Mouse (Mus musculus) hindbrain, embryonic 14.5 days (tissue): ENCODE results near the gene Dnajb1. TPM values are rescaled to one million over a fixed set of nuclear protein-coding genes. Genes with fewer than 3 reads are reported as not detected.
A peak's percentile ranks its signal among the peaks of the same experiment; 100 is the strongest.

Experiments
- ATAC-seq: fragments of 200-750 bp; cut with Nextera tagmentation; 2 replicates; pipeline ENCODE4 v1.8.0; 2017; ENCODE audit warnings: moderate number of reproducible peaks, mild to moderate bottlenecking, moderate TSS enrichment, moderate library complexity; ENCODE audit not compliant: low FRiP score
- DNase-seq: peaks from one replicate; pipeline ENCODE4 v3.0.0-alpha.2; 2015; ENCODE audit warnings: low spot score
- H3K27ac ChIP-seq: fragments of 300-500 bp; sonication (generic); 2 replicates; pipeline ENCODE4 v1.5.1; 2014; ENCODE audit warnings: mild to moderate bottlenecking, moderate library complexity
- H3K27me3 ChIP-seq: fragments of 300-500 bp; sonication (generic); 2 replicates; pipeline ENCODE4 v1.6.1; 2014; ENCODE audit warnings: mild to moderate bottlenecking, low read length, mixed read lengths; ENCODE audit not compliant: control insufficient read depth, insufficient read depth
- H3K36me3 ChIP-seq: fragments of 300-500 bp; sonication (generic); replicated peaks from 2 replicates; pipeline ENCODE4 v1.6.1; 2014; ENCODE audit not compliant: control insufficient read depth, insufficient read depth
- H3K4me1 ChIP-seq: fragments of 300-500 bp; sonication (generic); replicated peaks from 2 replicates; pipeline ENCODE4 v1.6.1; 2014; ENCODE audit warnings: antibody characterized with exemption, low read length, mixed read lengths; ENCODE audit not compliant: control insufficient read depth, insufficient read depth
- H3K4me2 ChIP-seq: fragments of 300-500 bp; sonication (generic); replicated peaks from 2 replicates; pipeline ENCODE4 v1.6.1; 2014; ENCODE audit warnings: mild to moderate bottlenecking, moderate library complexity
- H3K4me3 ChIP-seq: fragments of 300-500 bp; sonication (generic); replicated peaks from 2 replicates; pipeline ENCODE4 v1.5.1; 2014; ENCODE audit warnings: mild to moderate bottlenecking, low read length
- H3K9ac ChIP-seq: fragments of 300-500 bp; sonication (generic); 2 replicates; pipeline ENCODE4 v1.6.1; 2014
- H3K9me3 ChIP-seq: fragments of 300-500 bp; sonication (generic); 2 replicates; pipeline ENCODE4 v1.6.1; 2016; ENCODE audit warnings: low read length; ENCODE audit not compliant: control insufficient read depth
- WGBS: fragments of 180-500 bp; shearing (Covaris S2); extraction: QIAGEN DNeasy Blood & Tissue Kit; methylation state at CpG from one replicate; pipeline ENCODE4 v1.1.7; 2014; 5-methylcytosine and 5-hydroxymethylcytosine counted together
- polyA plus RNA-seq: library from polyadenylated mRNA; unstranded; fragments of >200 nt; fragmentation: Nextera tagmentation; extraction: Ambion mirVana; gene quantifications from 2 replicates; pipeline ENCODE4 v1.2.1, GENCODE M21; 2014

Dnajb1 gene
- polyA plus RNA-seq = 45.8 and 47.8 TPM in 2 replicates

DNA sequence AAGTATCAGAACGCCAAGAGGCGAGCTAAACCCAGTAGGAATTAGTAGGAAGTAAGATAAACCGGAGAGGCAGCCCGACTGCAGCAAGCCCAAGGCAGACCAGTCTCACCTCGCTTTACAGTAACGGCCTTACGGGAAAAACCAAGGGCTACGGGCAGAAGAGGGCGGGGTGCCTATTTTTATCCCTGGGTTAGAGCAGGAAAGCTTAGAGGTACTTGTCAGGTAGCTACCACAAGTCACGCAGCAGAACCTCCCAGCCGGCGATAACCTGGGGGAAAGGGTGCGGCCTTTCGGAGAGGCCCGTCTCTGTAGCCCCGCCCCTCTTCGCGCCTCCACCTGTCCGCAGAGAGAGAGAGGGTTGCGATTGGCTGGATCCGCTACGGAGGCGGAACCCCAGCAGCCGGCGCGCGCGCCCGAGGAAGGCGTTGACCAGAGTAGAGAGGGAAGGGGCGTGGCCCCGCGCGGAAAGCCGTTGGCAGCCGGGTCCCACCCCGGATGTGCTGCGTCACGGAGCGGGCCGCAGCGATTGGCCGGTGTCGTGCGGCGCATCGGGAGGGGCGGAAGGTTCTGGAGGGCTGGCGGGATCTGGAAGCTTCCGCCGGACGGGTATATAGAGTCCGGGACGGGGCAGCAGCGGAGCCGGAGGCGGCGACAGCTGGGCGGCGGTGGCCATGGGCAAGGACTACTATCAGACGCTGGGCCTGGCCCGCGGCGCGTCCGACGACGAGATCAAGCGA, at the start of gene Dnajb1, which contains the start of gene Tecr:
TSS of gene Dnajb1 (plus strand) at position 533 of the 737 bp plus-strand sequence.
TSS of gene Tecr (minus strand) at position 311 of the 737 bp plus-strand sequence.
- peak within 1 kb of the TSS; percentile 81 for H3K4me3 ChIP-seq
- peak within 1 kb of the TSS; percentile 75 for H3K4me2 ChIP-seq
- H3K9me3 ChIP-seq = no peaks in the 10 kb centered on the region
- H3K36me3 ChIP-seq = peaks cover 33% of the 10 kb centered on the region
- ATAC-seq (peak; percentile 97), DNase-seq (peak; percentile 99)
- no peaks in the 10 kb centered on the region for H3K27me3 ChIP-seq
- peak within 1 kb of the TSS; percentile 98 for H3K27ac ChIP-seq
- peaks cover 17% of the 10 kb centered on the region for H3K4me1 ChIP-seq
- WGBS = under 1% methylated on average over 69 of the region's 69 CpGs
- peak within 1 kb of the TSS; percentile 80 for H3K9ac ChIP-seq

- Histone ChIP-seq H3K9me3 (no peaks in the 10 kb centered on the region), H3K36me3 (no peaks in the 10 kb centered on the region), H3K4me3 (no peak overlapping the region), H3K4me2 (no peak overlapping the region), H3K27me3 (no peaks in the 10 kb centered on the region), H3K9ac (no peak overlapping the region), H3K27ac (no peak overlapping the region), H3K4me1 (peaks cover 7% of the 10 kb centered on the region; the same call in 1 of the 2 replicates)
- DNase-seq (no peak), ATAC-seq (no peak)
- 84% methylated on average over 3 of the region's 3 CpGs for WGBS
These were observed 45.3 kb upstream of the Dnajb1 start for GRCm38 (mm10) chr8:83562669-83563068.

- Histone ChIP-seq H3K27me3 (no peaks in the 10 kb centered on the region), H3K4me3 (no peak overlapping the region), H3K27ac (no peak overlapping the region), H3K36me3 (no peaks in the 10 kb centered on the region), H3K4me1 (peaks cover 13% of the 10 kb centered on the region; the same call in 1 of the 2 replicates), H3K9ac (no peak overlapping the region), H3K9me3 (no peaks in the 10 kb centered on the region), H3K4me2 (no peak overlapping the region)
- WGBS = 77% methylated on average over 4 of the region's 4 CpGs
- no peak for DNase-seq
- no peak for ATAC-seq
These were observed 44.7 kb upstream of the Dnajb1 start for GRCm38 (mm10) chr8:83563246-83563645.

GRCm38 (mm10) chr8:83565731-83566375, 42.1 kb upstream of the Dnajb1 start:
- ATAC-seq (peak; percentile 7; the same call in 1 of the 2 replicates), DNase-seq (no peak)
- 72% methylated on average over 9 of the region's 9 CpGs for WGBS
- H3K27me3 ChIP-seq = no peaks in the 10 kb centered on the region
- H3K9me3 ChIP-seq = no peaks in the 10 kb centered on the region
- no peak overlapping the region for H3K27ac ChIP-seq
- H3K4me3 ChIP-seq = no peak overlapping the region
- peaks cover 15% of the 10 kb centered on the region; the same call in 1 of the 2 replicates for H3K4me1 ChIP-seq
- peaks cover 15% of the 10 kb centered on the region for H3K36me3 ChIP-seq
- no peak overlapping the region for H3K4me2 ChIP-seq
- no peak overlapping the region for H3K9ac ChIP-seq

DNA sequence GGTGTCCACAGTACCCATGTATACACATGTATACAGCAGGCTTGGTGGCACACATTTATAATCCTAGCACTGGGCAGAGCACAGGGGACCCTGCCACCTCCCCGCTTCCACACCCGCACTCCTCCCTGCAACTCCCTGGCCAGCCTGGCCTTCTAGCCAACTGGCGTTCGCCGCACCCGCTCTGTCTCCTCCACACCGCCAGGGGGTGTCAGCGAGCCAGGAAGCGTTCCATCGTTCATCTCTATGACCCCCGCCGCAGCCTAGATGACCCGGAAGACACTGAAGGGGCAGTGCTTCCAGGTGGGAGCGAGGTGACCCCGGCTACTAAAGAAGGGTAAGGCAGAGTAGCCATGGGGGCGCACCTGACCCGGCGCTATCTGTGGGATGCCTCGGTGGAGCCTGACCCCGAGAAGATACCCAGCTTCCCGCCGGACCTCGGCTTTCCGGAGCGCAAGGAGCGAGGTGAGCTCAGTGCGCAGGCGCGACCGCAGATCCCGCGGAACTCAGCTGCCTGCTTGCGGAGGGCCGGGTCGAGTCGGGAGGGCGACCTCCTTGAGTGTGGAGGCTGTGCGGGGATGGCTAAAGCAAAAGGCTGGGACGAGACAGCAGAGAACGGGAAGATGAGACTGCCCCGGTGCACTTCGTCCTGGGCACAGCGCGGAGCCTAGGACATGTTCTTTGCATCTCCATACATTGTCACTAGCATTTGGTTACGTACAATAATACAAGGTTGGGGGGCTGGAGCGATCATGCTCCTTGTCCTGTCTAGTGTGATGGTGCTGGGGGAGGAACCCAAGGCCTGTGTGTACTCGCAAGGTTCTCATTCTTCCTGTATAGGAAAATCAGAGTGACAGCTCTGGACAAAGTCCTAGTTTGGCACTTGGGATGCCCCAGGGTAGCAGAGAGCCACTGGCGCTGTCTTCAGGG, 41.3 kb upstream of the Dnajb1 start, which contains the start of gene Ndufb7:
TSS of gene Ndufb7 (plus strand) at position 203 of the 927 bp plus-strand sequence.
- peak within 1 kb of the TSS; percentile 68 for H3K4me3 ChIP-seq
- H3K27ac ChIP-seq = peak within 1 kb of the TSS; percentile 84
- H3K4me2 ChIP-seq = peak within 1 kb of the TSS; percentile 55
- H3K27me3 ChIP-seq = no peaks in the 10 kb centered on the region
- DNase-seq (peak; percentile 96), ATAC-seq (peak; percentile 89)
- peaks cover 22% of the 10 kb centered on the region for H3K36me3 ChIP-seq
- H3K9ac ChIP-seq = peak within 1 kb of the TSS; percentile 78
- peaks cover 15% of the 10 kb centered on the region; the same call in 1 of the 2 replicates for H3K4me1 ChIP-seq
- under 1% methylated on average over 48 of the region's 48 CpGs for WGBS
- H3K9me3 ChIP-seq = no peaks in the 10 kb centered on the region

DNA sequence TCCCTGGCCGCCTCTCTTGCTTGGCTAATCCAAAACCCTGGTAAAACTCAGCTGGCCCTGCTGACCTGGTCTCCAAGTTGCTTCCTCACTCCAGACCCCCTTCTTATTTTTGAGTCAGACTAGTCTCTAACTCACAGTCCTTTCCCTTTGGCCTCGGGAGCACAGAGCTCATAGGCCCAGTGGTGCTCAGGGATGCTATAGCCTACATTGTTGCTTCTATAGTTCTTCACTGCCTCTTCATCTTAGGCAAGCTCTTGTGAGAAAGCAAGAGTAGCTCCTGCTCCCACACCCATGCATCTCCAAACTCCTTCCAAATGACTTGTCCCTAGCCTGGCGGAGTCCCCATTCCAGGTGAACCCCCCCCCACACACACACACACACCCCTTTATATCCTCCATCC, 40.3 kb upstream of the Dnajb1 start:
- H3K4me3 ChIP-seq = peak overlapping the region; percentile 68
- DNase-seq (no peak), ATAC-seq (no peak)
- H3K36me3 ChIP-seq = peaks cover 31% of the 10 kb centered on the region
- H3K4me1 ChIP-seq = peaks cover 15% of the 10 kb centered on the region; the same call in 1 of the 2 replicates
- no peaks in the 10 kb centered on the region for H3K27me3 ChIP-seq
- H3K4me2 ChIP-seq = peak overlapping the region; percentile 55
- no peaks in the 10 kb centered on the region for H3K9me3 ChIP-seq
- 59% methylated on average over 3 of the region's 3 CpGs for WGBS
- peak overlapping the region; percentile 78 for H3K9ac ChIP-seq
- H3K27ac ChIP-seq = no peak overlapping the region

DNA sequence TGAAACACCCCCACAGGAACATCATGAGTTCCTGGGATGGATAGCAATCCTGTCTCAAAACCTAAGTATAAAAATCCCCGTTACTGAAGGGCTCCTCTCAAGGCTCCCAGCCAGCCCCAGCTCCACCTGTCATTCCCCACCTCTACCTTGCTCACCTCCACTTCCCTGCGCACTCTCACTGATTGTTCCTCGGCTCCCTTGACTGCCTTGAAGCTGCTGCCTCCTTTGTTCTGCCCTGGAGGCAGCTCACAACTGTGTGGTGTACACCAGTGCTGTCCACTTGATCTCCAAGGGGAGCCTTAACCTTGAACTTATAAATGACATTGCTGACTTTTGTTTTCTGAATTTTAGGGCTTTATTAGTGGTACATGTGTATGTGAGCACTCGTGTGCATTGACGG, 39.9 kb upstream of the Dnajb1 start:
- 68% methylated on average over 5 of the region's 5 CpGs for WGBS
- DNase-seq (no peak), ATAC-seq (no peak)
- H3K4me2 ChIP-seq = peak overlapping the region; percentile 55; the same call in 1 of the 2 replicates
- H3K9me3 ChIP-seq = no peaks in the 10 kb centered on the region
- peaks cover 36% of the 10 kb centered on the region for H3K36me3 ChIP-seq
- H3K27ac ChIP-seq = no peak overlapping the region
- no peak overlapping the region for H3K4me3 ChIP-seq
- no peaks in the 10 kb centered on the region for H3K27me3 ChIP-seq
- peaks cover 15% of the 10 kb centered on the region; the same call in 1 of the 2 replicates for H3K4me1 ChIP-seq
- H3K9ac ChIP-seq = 0 out of 2 replicates have a peak overlapping the region, but pooled peaks have one; percentile 78

GRCm38 (mm10) chr8:83568755-83569154, 39.2 kb upstream of the Dnajb1 start:
- WGBS = 84% methylated on average over 5 of the region's 5 CpGs
- Histone ChIP-seq H3K27me3 (no peaks in the 10 kb centered on the region), H3K9ac (no peak overlapping the region), H3K9me3 (no peaks in the 10 kb centered on the region), H3K27ac (no peak overlapping the region), H3K4me2 (no peak overlapping the region), H3K4me3 (no peak overlapping the region), H3K4me1 (peaks cover 15% of the 10 kb centered on the region; the same call in 1 of the 2 replicates), H3K36me3 (peaks cover 42% of the 10 kb centered on the region)
- no peak for DNase-seq
- ATAC-seq = no peak
